Mouse (Mus musculus): ENCODE data around the gene Lhfpl2. TPM values are rescaled to one million over a fixed set of nuclear protein-coding genes. Genes with fewer than 3 reads are reported as not detected.

Gene Lhfpl2
- polyA plus RNA-seq, 1 experiment = 35.7 TPM

GRCm38 (mm10) chr13:94224717-94225705, 167.4 kb downstream of the Lhfpl2 start:
- TF ChIP-seq MYOG (IDR thresholded peaks at IDR 0.05; ENCODE audit: control insufficient read depth in 1 of 3, insufficient read depth in 1 of 3, insufficient read length in 2 of 3, low read depth in 2 of 3) (no peak), POLR2A (IDR thresholded peaks at IDR 0.05; ENCODE audit: insufficient read length, low read depth) (no peak), TCF3 (IDR thresholded peaks at IDR 0.05; ENCODE audit: insufficient read length, low read depth) (no peak), REST (IDR thresholded peaks at IDR 0.05; ENCODE audit: insufficient read depth, insufficient read length) (no peak)
- H3ac ChIP-seq (ENCODE audit: control insufficient read depth, insufficient read length) = no peak overlapping the region
- no peak overlapping the region for H3K4me2 ChIP-seq (ENCODE audit: low read depth)
- no peaks in the 10 kb centered on the region for H3K27me3 ChIP-seq (ENCODE audit: control insufficient read depth, insufficient read depth, insufficient read length)
- no peaks in the 10 kb centered on the region for H3K36me3 ChIP-seq (ENCODE audit: control insufficient read depth, insufficient read depth)
- no peak overlapping the region for H3K4me3 ChIP-seq
- H3K79me2 ChIP-seq (ENCODE audit: control insufficient read depth, insufficient read depth) = no peaks in the 10 kb centered on the region

GRCm38 (mm10) chr13:94231871-94232270, 174.3 kb downstream of the Lhfpl2 start:
- Histone ChIP-seq H3K79me2 (ENCODE audit: control insufficient read depth, insufficient read depth) (no peaks in the 10 kb centered on the region), H3K4me2 (ENCODE audit: low read depth) (no peak overlapping the region), H3ac (ENCODE audit: control insufficient read depth, insufficient read length) (no peak overlapping the region), H3K36me3 (ENCODE audit: control insufficient read depth, insufficient read depth) (no peaks in the 10 kb centered on the region), H3K27me3 (ENCODE audit: control insufficient read depth, insufficient read depth, insufficient read length) (no peaks in the 10 kb centered on the region), H3K4me3 (no peak overlapping the region)
- TF ChIP-seq TCF3 (IDR thresholded peaks at IDR 0.05; ENCODE audit: insufficient read length, low read depth) (no peak), SRF (IDR thresholded peaks at IDR 0.05; ENCODE audit: control insufficient read depth, insufficient read length, low read depth) (no peak), E2F4 (IDR thresholded peaks at IDR 0.05; ENCODE audit: insufficient read depth) (no peak), REST (IDR thresholded peaks at IDR 0.05; ENCODE audit: insufficient read depth, insufficient read length) (no peak), CEBPB (IDR thresholded peaks at IDR 0.05; ENCODE audit: insufficient read depth, poor library complexity, severe bottlenecking) (no peak), USF1 (IDR thresholded peaks at IDR 0.05; ENCODE audit: low read depth) (no peak), MYOG (IDR thresholded peaks at IDR 0.05; ENCODE audit: control insufficient read depth in 1 of 3, insufficient read depth in 1 of 3, insufficient read length in 2 of 3, low read depth in 2 of 3) (no peak)

DNA sequence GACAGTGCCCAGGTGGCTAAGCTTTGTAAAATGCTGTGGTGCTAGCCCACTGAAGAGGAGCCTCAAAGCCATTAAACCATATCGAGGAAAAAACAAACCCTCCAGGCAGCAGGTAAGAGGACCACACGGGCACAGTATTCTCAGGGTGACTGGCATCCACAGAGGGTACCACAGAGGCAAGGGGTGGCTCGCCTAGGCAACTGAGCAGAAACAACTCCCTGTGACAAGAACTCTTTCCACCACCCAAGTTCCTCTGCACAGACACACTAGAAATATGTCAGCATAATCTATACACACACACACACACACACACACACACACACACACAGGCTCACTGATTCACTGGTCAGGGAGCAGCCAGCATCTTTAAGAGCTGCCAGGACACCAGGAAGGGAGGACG, 181.9 kb downstream of the Lhfpl2 start:
- Histone ChIP-seq H3K79me2 (ENCODE audit: control insufficient read depth, insufficient read depth) (no peaks in the 10 kb centered on the region), H3K36me3 (ENCODE audit: control insufficient read depth, insufficient read depth) (no peaks in the 10 kb centered on the region), H3ac (ENCODE audit: control insufficient read depth, insufficient read length) (no peak overlapping the region), H3K27me3 (ENCODE audit: control insufficient read depth, insufficient read depth, insufficient read length) (no peaks in the 10 kb centered on the region), H3K4me3 (no peak overlapping the region), H3K4me2 (ENCODE audit: low read depth) (no peak overlapping the region)
- TF ChIP-seq MYOD1 (IDR thresholded peaks at IDR 0.05; ENCODE audit: control insufficient read depth in 1 of 3, insufficient read length in 2 of 3, low read depth in 2 of 3) (no peak), SRF (IDR thresholded peaks at IDR 0.05; ENCODE audit: control insufficient read depth, insufficient read length, low read depth) (no peak), E2F4 (IDR thresholded peaks at IDR 0.05; ENCODE audit: insufficient read depth) (no peak), REST (IDR thresholded peaks at IDR 0.05; ENCODE audit: insufficient read depth, insufficient read length) (no peak), POLR2AphosphoS2 (IDR thresholded peaks at IDR 0.05; ENCODE audit: insufficient read length, low read depth) (no peak), CEBPB (IDR thresholded peaks at IDR 0.05; ENCODE audit: insufficient read depth, poor library complexity, severe bottlenecking) (no peak), TCF12 (IDR thresholded peaks at IDR 0.05; ENCODE audit: insufficient read depth, poor library complexity, severe bottlenecking) (no peak), POLR2A (IDR thresholded peaks at IDR 0.05; ENCODE audit: insufficient read length, low read depth) (no peak), TCF3 (IDR thresholded peaks at IDR 0.05; ENCODE audit: insufficient read length, low read depth) (no peak)

DNA sequence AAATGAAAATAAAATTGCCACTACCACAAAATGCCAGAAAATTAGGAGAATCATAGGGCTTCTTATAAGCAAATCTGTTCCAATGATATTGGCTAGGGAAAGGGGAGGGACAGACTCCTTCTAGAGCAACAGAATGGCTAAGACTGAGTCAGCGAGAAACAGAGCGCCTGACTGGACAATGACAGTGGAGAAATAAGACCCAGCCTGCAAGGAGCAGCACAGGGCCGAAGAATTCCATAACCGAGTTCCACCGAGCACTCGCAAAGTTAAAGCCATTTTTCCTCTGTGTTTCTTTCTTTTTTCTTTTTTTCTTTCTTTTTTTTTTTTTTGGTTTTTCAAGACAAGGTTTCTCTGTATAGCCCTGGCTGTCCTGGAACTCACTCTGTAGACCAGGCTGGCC, 182.5 kb downstream of the Lhfpl2 start:
- Histone ChIP-seq H3ac (ENCODE audit: control insufficient read depth, insufficient read length) (no peak overlapping the region), H3K79me2 (ENCODE audit: control insufficient read depth, insufficient read depth) (no peaks in the 10 kb centered on the region), H3K36me3 (ENCODE audit: control insufficient read depth, insufficient read depth) (no peaks in the 10 kb centered on the region), H3K4me2 (ENCODE audit: low read depth) (no peak overlapping the region), H3K27me3 (ENCODE audit: control insufficient read depth, insufficient read depth, insufficient read length) (no peaks in the 10 kb centered on the region), H3K4me3 (no peak overlapping the region)
- TF ChIP-seq POLR2A (IDR thresholded peaks at IDR 0.05; ENCODE audit: insufficient read length, low read depth) (no peak), MAX (IDR thresholded peaks at IDR 0.05; ENCODE audit: low read depth) (no peak), CEBPB (IDR thresholded peaks at IDR 0.05; ENCODE audit: insufficient read depth, poor library complexity, severe bottlenecking) (no peak), TCF3 (IDR thresholded peaks at IDR 0.05; ENCODE audit: insufficient read length, low read depth) (no peak), MYOG (IDR thresholded peaks at IDR 0.05; ENCODE audit: control insufficient read depth in 1 of 3, insufficient read depth in 1 of 3, insufficient read length in 2 of 3, low read depth in 2 of 3) (no peak), USF1 (IDR thresholded peaks at IDR 0.05; ENCODE audit: low read depth) (no peak), E2F4 (IDR thresholded peaks at IDR 0.05; ENCODE audit: insufficient read depth) (no peak), REST (IDR thresholded peaks at IDR 0.05; ENCODE audit: insufficient read depth, insufficient read length) (no peak), TCF12 (IDR thresholded peaks at IDR 0.05; ENCODE audit: insufficient read depth, poor library complexity, severe bottlenecking) (no peak), MYOD1 (IDR thresholded peaks at IDR 0.05; ENCODE audit: control insufficient read depth in 1 of 3, insufficient read length in 2 of 3, low read depth in 2 of 3) (no peak), POLR2AphosphoS2 (IDR thresholded peaks at IDR 0.05; ENCODE audit: insufficient read length, low read depth) (no peak), SRF (IDR thresholded peaks at IDR 0.05; ENCODE audit: control insufficient read depth, insufficient read length, low read depth) (no peak)

GRCm38 (mm10) chr13:94240873-94241272, 183.3 kb downstream of the Lhfpl2 start:
- TF ChIP-seq MYOD1 (IDR thresholded peaks at IDR 0.05; ENCODE audit: control insufficient read depth in 1 of 3, insufficient read length in 2 of 3, low read depth in 2 of 3) (no peak), CEBPB (IDR thresholded peaks at IDR 0.05; ENCODE audit: insufficient read depth, poor library complexity, severe bottlenecking) (no peak), MAX (IDR thresholded peaks at IDR 0.05; ENCODE audit: low read depth) (no peak), E2F4 (IDR thresholded peaks at IDR 0.05; ENCODE audit: insufficient read depth) (no peak), MYOG (IDR thresholded peaks at IDR 0.05; ENCODE audit: control insufficient read depth in 1 of 3, insufficient read depth in 1 of 3, insufficient read length in 2 of 3, low read depth in 2 of 3) (no peak), REST (IDR thresholded peaks at IDR 0.05; ENCODE audit: insufficient read depth, insufficient read length) (no peak), SRF (IDR thresholded peaks at IDR 0.05; ENCODE audit: control insufficient read depth, insufficient read length, low read depth) (no peak), POLR2A (IDR thresholded peaks at IDR 0.05; ENCODE audit: insufficient read length, low read depth) (no peak), USF1 (IDR thresholded peaks at IDR 0.05; ENCODE audit: low read depth) (no peak), POLR2AphosphoS2 (IDR thresholded peaks at IDR 0.05; ENCODE audit: insufficient read length, low read depth) (no peak), TCF3 (IDR thresholded peaks at IDR 0.05; ENCODE audit: insufficient read length, low read depth) (no peak), TCF12 (IDR thresholded peaks at IDR 0.05; ENCODE audit: insufficient read depth, poor library complexity, severe bottlenecking) (no peak)
- no peak overlapping the region for H3ac ChIP-seq (ENCODE audit: control insufficient read depth, insufficient read length)
- no peaks in the 10 kb centered on the region for H3K36me3 ChIP-seq (ENCODE audit: control insufficient read depth, insufficient read depth)
- no peak overlapping the region for H3K4me2 ChIP-seq (ENCODE audit: low read depth)
- H3K4me3 ChIP-seq = no peak overlapping the region
- H3K79me2 ChIP-seq (ENCODE audit: control insufficient read depth, insufficient read depth) = no peaks in the 10 kb centered on the region
- H3K27me3 ChIP-seq (ENCODE audit: control insufficient read depth, insufficient read depth, insufficient read length) = no peaks in the 10 kb centered on the region
